Mouse (Mus musculus): ENCODE measurements around the gene Snx19.

Gene Snx19

GRCm38 (mm10) chr9:30484183-30484582, 57.3 kb downstream of the Snx19 start:
- 94% methylated on average over 3 of the region's 3 CpGs for WGBS

- WGBS: 72% methylated on average over 2 of the region's 2 CpGs
Measured at GRCm38 (mm10) chr9:30485161-30485560, 58.3 kb downstream of the Snx19 start.

- 85% methylated on average over 1 of the region's 1 CpGs for WGBS
Measured at GRCm38 (mm10) chr9:30488384-30488783, 61.5 kb downstream of the Snx19 start.

GRCm38 (mm10) chr9:30494446-30494845, 67.5 kb downstream of the Snx19 start:
- 88% methylated on average over 2 of the region's 2 CpGs for WGBS

- 83% methylated on average over 5 of the region's 5 CpGs for WGBS
Measured at GRCm38 (mm10) chr9:30508966-30509365, 82.1 kb downstream of the Snx19 start.
